Mouse (Mus musculus): ENCODE measurements at regions not wholly inside any gene's neighbourhood (a gene's known extent, or its start where the extent isn't known, plus 50 kb on each side); places are given as distances from the start of the nearest gene placed in this dataset.

GRCm38 (mm10) chr2:105525111-105525610 is 126.0 kb upstream of the Rcn1 start:
- DNase-seq (ENCODE audit: low spot score in 2 of 2) = no peak

- DNase-seq (ENCODE audit: low spot score in 2 of 2) = no peak
These were observed 129.4 kb upstream of the Rcn1 start for GRCm38 (mm10) chr2:105528535-105528934.

GRCm38 (mm10) chr2:105544099-105544498 is 124.6 kb upstream of the Pax6 start:
- DNase-seq (ENCODE audit: low spot score in 2 of 2) = no peak

- DNase-seq (ENCODE audit: low spot score in 2 of 2) = no peak
These were observed 116.6 kb upstream of the Pax6 start for GRCm38 (mm10) chr2:105552092-105552491.

GRCm38 (mm10) chr2:105586782-105587181 is 81.9 kb upstream of the Pax6 start:
- no peak for DNase-seq (ENCODE audit: low spot score in 2 of 2)

- DNase-seq (ENCODE audit: low spot score in 2 of 2) = no peak
These were observed 74.6 kb upstream of the Pax6 start for GRCm38 (mm10) chr2:105594131-105594530.

GRCm38 (mm10) chr2:105604553-105605116 is 64.1 kb upstream of the Pax6 start:
- DNase-seq (ENCODE audit: low spot score in 2 of 2) = no peak

- no peak for DNase-seq (ENCODE audit: low spot score in 2 of 2)
These were observed 60.6 kb upstream of the Pax6 start for GRCm38 (mm10) chr2:105607969-105608538.

- DNase-seq (ENCODE audit: low spot score in 2 of 2) = no peak
These were observed 59.9 kb upstream of the Pax6 start for GRCm38 (mm10) chr2:105608756-105609155.

- DNase-seq (ENCODE audit: low spot score in 2 of 2) = no peak
These were observed 57.7 kb upstream of the Pax6 start for GRCm38 (mm10) chr2:105611014-105611413.

- no peak for DNase-seq (ENCODE audit: low spot score in 2 of 2)
These were observed 57.0 kb upstream of the Pax6 start for GRCm38 (mm10) chr2:105611651-105612050.

GRCm38 (mm10) chr2:105612051-105612664 is 56.5 kb upstream of the Pax6 start:
- no peak for DNase-seq (ENCODE audit: low spot score in 2 of 2)

- no peak for DNase-seq (ENCODE audit: low spot score in 2 of 2)
These were observed 56.0 kb upstream of the Pax6 start for GRCm38 (mm10) chr2:105612706-105613105.

GRCm38 (mm10) chr2:105613243-105613642 is 55.5 kb upstream of the Pax6 start:
- no peak for DNase-seq (ENCODE audit: low spot score in 2 of 2)

- peak; percentile 5 for DNase-seq (ENCODE audit: low spot score in 2 of 2)
These were observed 52.6 kb upstream of the Pax6 start for GRCm38 (mm10) chr2:105615891-105616733.
